Mouse (Mus musculus): Measurements from ENCODE around the gene Rsph1. TPM values are rescaled to one million over a fixed set of nuclear protein-coding genes. Genes with fewer than 3 reads are reported as not detected.
A peak's percentile ranks its signal among the peaks of the same experiment; 100 is the strongest.

The Rsph1 gene
- polyA plus RNA-seq, 1 experiment from 2014 or later, result 4.3 TPM

- H3K9me3 ChIP-seq, result no peaks in the 10 kb centered on the region
- H3K27ac ChIP-seq, result no peak overlapping the region
- no peaks in the 10 kb centered on the region for H3K36me3 ChIP-seq (replicated peaks)
- DNase-seq (ENCODE audit: extremely low spot score, low spot score), result no peak
- whole genome bisulfite sequencing, result 85% methylated on average over 9 of the region's 9 CpGs
- H3K4me3 ChIP-seq, result no peak overlapping the region
- H3K27me3 ChIP-seq (ENCODE audit: poor library complexity, severe bottlenecking), result no peaks in the 10 kb centered on the region
- peaks cover 10% of the 10 kb centered on the region; the same call in 1 of the 2 replicates for H3K4me1 ChIP-seq
Measured at GRCm38 (mm10) chr17:31258310-31258865, 18.8 kb downstream of the Rsph1 start.

GRCm38 (mm10) chr17:31257898-31258297 is 19.3 kb downstream of the Rsph1 start:
- DNase-seq (ENCODE audit: extremely low spot score, low spot score), result no peak
- WGBS, result 94% methylated on average over 12 of the region's 12 CpGs
- Histone ChIP-seq H3K27ac (no peak overlapping the region), H3K27me3 (ENCODE audit: poor library complexity, severe bottlenecking) (no peaks in the 10 kb centered on the region), H3K9me3 (no peaks in the 10 kb centered on the region), H3K4me1 (peaks cover 10% of the 10 kb centered on the region; the same call in 1 of the 2 replicates), H3K36me3 (replicated peaks) (no peaks in the 10 kb centered on the region), H3K4me3 (no peak overlapping the region)

DNA sequence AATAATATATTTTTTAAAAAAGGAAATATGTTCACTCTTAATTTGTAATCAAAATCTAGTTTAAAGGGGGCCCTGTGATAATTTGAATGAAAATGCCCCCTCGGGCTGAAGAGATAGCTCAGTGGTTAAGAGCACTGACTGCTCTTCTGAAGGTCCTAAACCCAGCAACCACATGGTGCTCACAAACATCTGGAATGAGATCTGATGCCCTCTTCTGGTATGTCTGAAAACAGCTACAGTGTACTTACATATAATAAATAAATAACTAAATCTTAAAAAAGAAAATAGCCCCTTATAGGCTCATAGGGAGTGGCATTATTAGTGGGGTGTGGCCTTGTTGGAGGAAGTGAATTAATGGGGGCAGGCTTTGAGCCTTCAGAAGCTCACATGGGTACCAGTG is 20.0 kb downstream of the Rsph1 start:
- Histone ChIP-seq H3K4me3 (no peak overlapping the region), H3K36me3 (replicated peaks) (no peaks in the 10 kb centered on the region), H3K4me1 (peaks cover 10% of the 10 kb centered on the region; the same call in 1 of the 2 replicates), H3K27ac (no peak overlapping the region), H3K27me3 (ENCODE audit: poor library complexity, severe bottlenecking) (no peaks in the 10 kb centered on the region; the same call in 1 of the 2 replicates), H3K9me3 (no peaks in the 10 kb centered on the region)
- 95% methylated on average over 1 of the region's 1 CpGs for WGBS
- DNase-seq (ENCODE audit: extremely low spot score, low spot score), result no peak

GRCm38 (mm10) chr17:31254463-31254931 is 22.7 kb downstream of the Rsph1 start:
- Histone ChIP-seq H3K27me3 (ENCODE audit: poor library complexity, severe bottlenecking) (no peaks in the 10 kb centered on the region; the same call in 1 of the 2 replicates), H3K9me3 (no peaks in the 10 kb centered on the region), H3K27ac (0 out of 2 replicates have a peak overlapping the region, but pooled peaks have one; percentile 17), H3K4me1 (peaks cover 10% of the 10 kb centered on the region; the same call in 1 of the 2 replicates), H3K36me3 (replicated peaks) (no peaks in the 10 kb centered on the region), H3K4me3 (no peak overlapping the region)
- peak; percentile 59 for DNase-seq (ENCODE audit: extremely low spot score, low spot score)
- 11% methylated on average over 9 of the region's 9 CpGs for WGBS

GRCm38 (mm10) chr17:31253951-31254350 is 23.2 kb downstream of the Rsph1 start:
- Histone ChIP-seq H3K27me3 (ENCODE audit: poor library complexity, severe bottlenecking) (no peaks in the 10 kb centered on the region; the same call in 1 of the 2 replicates), H3K27ac (no peak overlapping the region), H3K4me1 (peaks cover 10% of the 10 kb centered on the region; the same call in 1 of the 2 replicates), H3K36me3 (replicated peaks) (no peaks in the 10 kb centered on the region), H3K4me3 (no peak overlapping the region), H3K9me3 (no peaks in the 10 kb centered on the region)
- WGBS, result 68% methylated on average over 5 of the region's 5 CpGs
- no peak for DNase-seq (ENCODE audit: extremely low spot score, low spot score)

DNA sequence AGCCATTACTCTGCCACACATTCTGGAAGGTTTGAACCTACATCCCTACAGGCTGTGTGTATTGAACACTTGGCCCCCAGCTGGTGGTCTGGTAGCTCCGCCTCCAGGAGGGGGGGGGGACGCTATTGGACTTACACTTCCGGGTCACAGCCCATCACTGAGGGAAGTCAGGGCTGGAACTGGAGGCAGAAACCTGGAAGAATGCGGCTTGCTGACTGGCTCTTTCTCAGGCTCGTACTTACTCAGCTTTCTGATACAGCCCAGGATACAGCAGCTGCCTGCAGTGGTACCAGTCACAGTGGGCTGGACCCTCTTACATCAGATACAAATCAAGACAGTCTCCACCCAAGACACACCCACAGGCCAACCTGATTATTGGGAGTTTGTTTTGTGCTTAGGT is 30.0 kb downstream of the Rsph1 start:
- 40% methylated on average over 5 of the region's 5 CpGs for WGBS
- Histone ChIP-seq H3K27ac (no peak overlapping the region), H3K4me3 (no peak overlapping the region), H3K9me3 (peaks cover 3% of the 10 kb centered on the region; the same call in 1 of the 2 replicates), H3K36me3 (replicated peaks) (no peaks in the 10 kb centered on the region), H3K4me1 (0 out of 2 replicates have a peak, but pooled peaks cover 3% of the 10 kb centered on the region), H3K27me3 (ENCODE audit: poor library complexity, severe bottlenecking) (no peaks in the 10 kb centered on the region)
- DNase-seq (ENCODE audit: extremely low spot score, low spot score), result no peak

DNA sequence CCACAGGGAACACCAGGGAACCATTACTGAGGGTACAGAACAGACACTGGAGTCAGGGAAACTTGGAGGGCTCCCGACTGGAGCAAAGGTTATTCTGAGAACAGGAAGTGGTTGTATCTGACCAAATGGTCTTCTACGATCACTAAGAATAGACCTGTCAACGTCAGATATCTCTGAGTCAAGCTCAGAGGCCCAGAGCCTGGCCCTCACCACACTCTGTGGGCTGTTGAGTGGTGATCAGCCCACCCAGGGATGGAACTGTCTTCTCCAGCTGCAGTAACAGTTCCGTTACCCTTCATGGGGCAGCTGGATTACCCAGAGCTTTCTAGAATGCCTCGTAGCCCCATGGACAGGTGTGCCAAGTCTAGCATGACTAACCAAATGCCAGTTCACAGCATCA is 31.9 kb downstream of the Rsph1 start:
- no peak for DNase-seq (ENCODE audit: extremely low spot score, low spot score)
- H3K36me3 ChIP-seq (replicated peaks), result no peaks in the 10 kb centered on the region
- WGBS, result 84% methylated on average over 5 of the region's 5 CpGs

DNA sequence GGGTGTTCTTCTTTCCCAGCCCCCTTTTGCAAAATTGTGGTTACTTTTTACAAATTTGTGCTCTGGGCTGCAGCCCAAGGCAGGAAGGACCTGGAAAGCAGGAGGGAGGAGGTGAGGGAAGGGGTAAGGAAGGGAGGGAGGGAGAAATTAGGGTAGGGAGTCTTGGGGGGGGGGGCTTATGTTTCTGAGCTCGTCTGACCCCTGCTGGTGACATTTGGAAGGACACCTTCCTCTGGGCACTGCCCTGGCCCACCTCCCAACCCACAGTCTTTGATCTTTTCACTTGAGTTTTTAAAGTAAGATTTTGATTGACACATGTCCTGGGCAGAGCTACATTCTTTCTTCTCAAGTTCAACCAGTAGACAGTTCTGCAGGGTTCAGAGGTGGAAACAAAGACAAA is 34.4 kb downstream of the Rsph1 start:
- DNase-seq (ENCODE audit: extremely low spot score, low spot score), result no peak
- WGBS, result 0% methylated on average over 1 of the region's 1 CpGs
- Histone ChIP-seq H3K4me1 (0 out of 2 replicates have a peak, but pooled peaks cover 3% of the 10 kb centered on the region), H3K27ac (no peak overlapping the region), H3K27me3 (ENCODE audit: poor library complexity, severe bottlenecking) (no peaks in the 10 kb centered on the region), H3K9me3 (peaks cover 3% of the 10 kb centered on the region; the same call in 1 of the 2 replicates), H3K4me3 (no peak overlapping the region), H3K36me3 (replicated peaks) (no peaks in the 10 kb centered on the region)

More for the DNA sequence above, 31.9 kb downstream of the Rsph1 start:
- 0 out of 2 replicates have a peak, but pooled peaks cover 3% of the 10 kb centered on the region for H3K4me1 ChIP-seq
- H3K4me3 ChIP-seq, result no peak overlapping the region
- peaks cover 3% of the 10 kb centered on the region; the same call in 1 of the 2 replicates for H3K9me3 ChIP-seq
- H3K27me3 ChIP-seq (ENCODE audit: poor library complexity, severe bottlenecking), result no peaks in the 10 kb centered on the region
- no peak overlapping the region for H3K27ac ChIP-seq

DNA sequence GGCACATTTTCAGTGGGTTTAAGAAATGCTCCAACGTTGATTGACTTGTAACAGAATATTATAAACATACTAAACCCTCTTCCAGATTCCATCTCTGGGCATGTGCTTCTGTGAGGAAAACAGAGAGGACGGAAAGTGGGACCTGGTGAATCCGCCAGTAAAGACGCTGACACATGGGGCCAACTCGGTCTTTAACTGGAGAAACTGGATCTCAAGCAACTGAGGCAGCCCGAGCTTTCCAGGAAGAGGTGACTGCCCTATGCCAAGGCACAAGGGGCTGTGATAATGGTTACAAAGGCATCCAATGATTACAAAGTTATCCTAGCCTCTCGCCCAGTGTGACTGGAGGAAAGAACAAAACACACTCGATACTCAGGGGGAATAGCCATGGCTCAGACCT is 36.0 kb downstream of the Rsph1 start:
- WGBS, result 89% methylated on average over 8 of the region's 8 CpGs

GRCm38 (mm10) chr17:31238234-31239020 is 38.8 kb downstream of the Rsph1 start:
- Histone ChIP-seq H3K27ac (no peak overlapping the region), H3K4me3 (no peak overlapping the region), H3K4me1 (no peaks in the 10 kb centered on the region), H3K27me3 (ENCODE audit: poor library complexity, severe bottlenecking) (no peaks in the 10 kb centered on the region), H3K36me3 (replicated peaks) (no peaks in the 10 kb centered on the region), H3K9me3 (no peaks in the 10 kb centered on the region)
- DNase-seq (ENCODE audit: extremely low spot score, low spot score), result no peak
- 79% methylated on average over 7 of the region's 7 CpGs for WGBS

More for the DNA sequence above, 36.0 kb downstream of the Rsph1 start:
- no peak for DNase-seq (ENCODE audit: extremely low spot score, low spot score)
- no peaks in the 10 kb centered on the region for H3K27me3 ChIP-seq (ENCODE audit: poor library complexity, severe bottlenecking)
- H3K4me3 ChIP-seq, result no peak overlapping the region
- peaks cover 3% of the 10 kb centered on the region; the same call in 1 of the 2 replicates for H3K9me3 ChIP-seq
- no peaks in the 10 kb centered on the region for H3K4me1 ChIP-seq
- H3K27ac ChIP-seq, result no peak overlapping the region
- no peaks in the 10 kb centered on the region for H3K36me3 ChIP-seq (replicated peaks)

GRCm38 (mm10) chr17:31235915-31236314 is 41.3 kb downstream of the Rsph1 start:
- Histone ChIP-seq H3K27ac (no peak overlapping the region), H3K4me1 (peaks cover 10% of the 10 kb centered on the region), H3K4me3 (no peak overlapping the region), H3K36me3 (replicated peaks) (no peaks in the 10 kb centered on the region), H3K27me3 (ENCODE audit: poor library complexity, severe bottlenecking) (no peaks in the 10 kb centered on the region), H3K9me3 (no peaks in the 10 kb centered on the region)
- no peak for DNase-seq (ENCODE audit: extremely low spot score, low spot score)
- 93% methylated on average over 1 of the region's 1 CpGs for WGBS

DNA sequence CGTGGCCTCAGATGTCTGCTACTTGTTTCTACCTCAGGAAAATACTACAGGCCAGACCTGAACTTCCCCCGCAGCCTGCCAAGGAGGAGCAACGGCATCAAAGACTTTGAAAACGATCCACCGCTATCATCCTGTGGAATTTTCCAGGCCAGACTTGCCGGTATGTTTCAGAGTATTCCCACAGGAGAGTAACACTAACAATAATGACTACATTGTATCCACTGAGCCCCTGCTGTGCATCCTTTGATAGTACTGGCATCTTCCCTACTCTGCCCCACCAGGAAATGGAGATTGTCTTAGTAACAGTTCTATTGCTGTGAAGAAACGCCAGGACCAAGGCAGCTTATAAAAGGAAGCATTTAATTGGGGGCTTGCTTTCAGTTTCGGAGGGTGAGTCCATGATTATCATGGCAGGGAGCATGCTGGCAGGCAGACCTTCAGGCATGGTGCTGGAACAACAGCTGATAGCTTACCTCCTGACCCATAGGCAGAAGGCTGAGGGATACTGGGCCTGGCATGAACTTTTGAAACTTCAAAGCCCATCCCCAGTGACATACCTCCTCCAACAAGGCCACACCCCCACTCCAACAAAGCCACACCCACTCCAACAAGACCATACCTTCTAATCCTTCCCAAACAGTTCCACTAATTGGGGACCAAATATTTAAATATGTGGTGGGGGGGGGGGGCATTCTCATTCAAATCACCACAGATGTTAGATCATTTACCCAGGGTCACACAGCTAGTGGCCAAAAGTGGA is 44.8 kb downstream of the Rsph1 start:
- WGBS, result 53% methylated on average over 8 of the region's 8 CpGs

More for the DNA sequence above, 44.8 kb downstream of the Rsph1 start:
- no peak for DNase-seq (ENCODE audit: extremely low spot score, low spot score)
- no peaks in the 10 kb centered on the region for H3K27me3 ChIP-seq (ENCODE audit: poor library complexity, severe bottlenecking)
- H3K27ac ChIP-seq, result no peak overlapping the region
- no peaks in the 10 kb centered on the region for H3K9me3 ChIP-seq
- no peak overlapping the region for H3K4me3 ChIP-seq
- H3K4me1 ChIP-seq, result peaks cover 10% of the 10 kb centered on the region
- H3K36me3 ChIP-seq (replicated peaks), result no peaks in the 10 kb centered on the region
